Mouse (Mus musculus) heart, embryonic 14.5 days (tissue): ENCODE results near the gene Mrvi1. TPM values are rescaled to one million over a fixed set of nuclear protein-coding genes. Genes with fewer than 3 reads are reported as not detected.

ENCODE experiments used
- ATAC-seq: fragments of 200-750 bp; cut with Nextera tagmentation; 2 replicates; pipeline ENCODE4 v1.8.0; 2017; ENCODE audit warnings: low read depth, moderate TSS enrichment; ENCODE audit not compliant: insufficient number of reproducible peaks, insufficient read depth, low FRiP score
- H3K27ac ChIP-seq, 2 experiments: fragments of 200-500 bp in 1 of 2; fragments of 300-500 bp in 1 of 2; sonication (generic) in 1 of 2; replicated peaks in 1 of 2; 2 replicates each; pipeline ENCODE4 v1.5.1; 2012 to 2014; ENCODE audit warnings: low read depth in 2 of 2, low read length in 2 of 2, control low read depth in 1 of 2, mild to moderate bottlenecking in 1 of 2, mixed read lengths in 1 of 2; ENCODE audit not compliant: control insufficient read depth in 1 of 2, insufficient read depth in 1 of 2
- H3K27me3 ChIP-seq: fragments of 300-500 bp; sonication (generic); 2 replicates; pipeline ENCODE4 v1.6.1; 2014; ENCODE audit warnings: mild to moderate bottlenecking, low read length, control low read depth; ENCODE audit not compliant: control insufficient read depth, insufficient read depth
- H3K36me3 ChIP-seq: fragments of 300-500 bp; sonication (generic); 2 replicates; pipeline ENCODE4 v1.6.1; 2014; ENCODE audit warnings: mild to moderate bottlenecking, control low read depth, low read length, mixed read lengths; ENCODE audit not compliant: control insufficient read depth, insufficient read depth
- H3K4me1 ChIP-seq, 2 experiments: fragments of 200-500 bp in 1 of 2; fragments of 300-500 bp in 1 of 2; sonication (generic) in 1 of 2; 2 replicates each; pipeline ENCODE4 v1.6.1; 2012 to 2014; ENCODE audit warnings: low read length in 2 of 2, control low read depth in 1 of 2, mixed read lengths in 1 of 2; ENCODE audit not compliant: control insufficient read depth in 2 of 2, insufficient read depth in 2 of 2
- H3K4me2 ChIP-seq: fragments of 300-500 bp; sonication (generic); 2 replicates; pipeline ENCODE4 v1.6.1; 2014; ENCODE audit warnings: mild to moderate bottlenecking, low read length
- H3K4me3 ChIP-seq, 2 experiments: fragments of 200-500 bp in 1 of 2; fragments of 300-500 bp in 1 of 2; sonication (generic) in 1 of 2; 2 replicates each; pipeline ENCODE4 v1.5.1; 2012 to 2014; ENCODE audit warnings: low read length in 2 of 2, mild to moderate bottlenecking in 2 of 2, control low read depth in 1 of 2, low read depth in 1 of 2, moderate library complexity in 1 of 2; ENCODE audit not compliant: control insufficient read depth in 1 of 2, insufficient read depth in 1 of 2
- H3K9ac ChIP-seq: fragments of 300-500 bp; sonication (generic); 2 replicates; pipeline ENCODE4 v1.6.1; 2014; ENCODE audit warnings: mild to moderate bottlenecking, low read length
- H3K9me3 ChIP-seq: fragments of 300-500 bp; sonication (generic); 2 replicates; pipeline ENCODE4 v1.6.1; 2016; ENCODE audit warnings: low read length, control low read depth; ENCODE audit not compliant: control insufficient read depth
- WGBS: fragments of 180-500 bp; shearing (Covaris S2); extraction: QIAGEN DNeasy Blood & Tissue Kit; methylation state at CpG from one replicate; pipeline ENCODE4 v1.1.7; 2014; 5-methylcytosine and 5-hydroxymethylcytosine counted together
- polyA plus RNA-seq: library from polyadenylated mRNA; unstranded; fragments of >200 nt; fragmentation: Nextera tagmentation; extraction: Ambion mirVana; gene quantifications from 2 replicates; pipeline ENCODE4 v1.2.1, GENCODE M21; 2014

The Mrvi1 gene
- polyA plus RNA-seq, 1 experiment from 2014 or later, result 6.3 TPM

DNA sequence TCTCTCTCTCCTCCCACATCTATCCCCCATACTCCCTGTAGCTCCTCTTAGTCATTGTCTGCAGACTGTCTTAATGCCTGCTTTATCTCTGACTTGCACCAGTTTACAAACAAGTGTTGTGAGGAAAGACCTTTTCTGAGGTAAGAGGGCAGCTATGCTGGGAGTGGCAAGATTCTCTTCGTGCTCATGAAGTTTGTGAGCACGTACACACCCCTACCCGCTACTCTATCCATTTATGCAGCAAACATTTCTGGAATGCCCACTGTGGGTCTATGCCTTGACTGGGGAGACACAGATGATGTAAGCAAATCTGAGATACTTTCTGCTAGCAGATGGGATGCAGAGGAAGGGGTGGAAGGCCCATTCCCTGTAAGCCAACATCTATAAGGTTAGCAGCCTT is 48.9 kb downstream of the Mrvi1 start:
- Histone ChIP-seq H3K27ac (no peak overlapping the region), H3K4me2 (no peak overlapping the region), H3K27me3 (no peaks in the 10 kb centered on the region), H3K9me3 (no peaks in the 10 kb centered on the region), H3K36me3 (no peaks in the 10 kb centered on the region), H3K4me1 (no peaks in the 10 kb centered on the region), H3K4me3 (no peak overlapping the region), H3K9ac (no peak overlapping the region)
- 53% methylated on average over 3 of the region's 3 CpGs for WGBS
- no peak for ATAC-seq

DNA sequence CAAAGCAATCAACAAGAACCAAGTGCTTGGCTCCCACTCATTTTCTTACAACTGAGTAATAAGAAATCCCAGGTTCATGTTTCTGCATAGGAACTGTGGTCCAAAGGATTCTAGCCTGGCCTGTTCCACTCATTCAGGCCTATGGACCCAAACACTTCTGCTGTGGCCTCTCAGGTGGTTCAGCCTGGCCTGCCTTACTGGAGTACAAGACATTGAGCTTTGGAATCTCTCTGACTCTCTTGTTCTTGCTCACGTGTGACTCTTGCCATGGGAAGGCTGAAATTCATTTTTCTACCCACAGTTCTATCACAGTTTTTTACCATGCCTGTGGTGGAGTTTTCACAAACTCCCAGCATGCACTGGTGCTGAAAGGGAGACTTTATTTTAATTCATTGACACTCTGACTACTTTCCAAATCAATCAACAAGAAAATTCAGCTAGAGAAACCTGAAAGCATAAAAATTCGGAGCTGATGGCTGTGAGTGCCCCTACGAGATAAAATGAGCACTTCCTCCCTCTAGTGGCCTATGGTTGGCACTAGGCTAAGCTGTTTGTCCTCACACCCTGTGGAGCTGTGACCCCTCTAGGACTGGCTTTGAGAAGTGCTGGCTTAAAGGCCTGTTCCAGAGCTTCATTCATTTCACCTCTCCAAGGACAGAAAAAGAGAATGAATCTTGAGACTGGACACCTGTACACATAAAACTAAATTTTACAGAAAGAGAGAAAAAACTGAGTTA is 52.0 kb downstream of the Mrvi1 start:
- Histone ChIP-seq H3K9ac (no peak overlapping the region), H3K27me3 (no peaks in the 10 kb centered on the region), H3K4me3 (no peak overlapping the region), H3K36me3 (no peaks in the 10 kb centered on the region), H3K9me3 (no peaks in the 10 kb centered on the region), H3K4me1 (no peaks in the 10 kb centered on the region), H3K27ac (no peak overlapping the region), H3K4me2 (no peak overlapping the region)
- 23% methylated on average over 3 of the region's 3 CpGs for WGBS
- no peak for ATAC-seq

DNA sequence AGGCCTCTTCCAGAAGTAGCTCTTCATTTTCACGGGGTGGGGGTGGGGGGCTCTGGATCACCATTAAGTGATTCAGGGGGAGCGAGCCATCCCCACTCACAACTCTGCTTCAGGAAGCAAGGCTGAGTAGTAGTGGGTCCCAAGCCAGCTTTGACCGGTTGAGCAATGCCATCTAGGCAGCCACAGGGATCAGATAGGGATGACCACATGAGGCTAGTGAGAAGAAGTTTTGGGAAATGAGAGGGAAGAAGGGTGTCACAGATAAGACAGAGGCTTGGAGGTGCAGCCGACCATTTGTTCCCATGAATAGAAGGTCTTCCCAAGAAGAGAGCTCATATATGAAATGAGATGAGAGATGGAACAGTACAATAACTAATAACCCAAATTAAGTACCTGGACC is 55.7 kb downstream of the Mrvi1 start:
- Histone ChIP-seq H3K4me2 (no peak overlapping the region), H3K27ac (no peak overlapping the region)
- WGBS, result 70% methylated on average over 4 of the region's 4 CpGs

DNA sequence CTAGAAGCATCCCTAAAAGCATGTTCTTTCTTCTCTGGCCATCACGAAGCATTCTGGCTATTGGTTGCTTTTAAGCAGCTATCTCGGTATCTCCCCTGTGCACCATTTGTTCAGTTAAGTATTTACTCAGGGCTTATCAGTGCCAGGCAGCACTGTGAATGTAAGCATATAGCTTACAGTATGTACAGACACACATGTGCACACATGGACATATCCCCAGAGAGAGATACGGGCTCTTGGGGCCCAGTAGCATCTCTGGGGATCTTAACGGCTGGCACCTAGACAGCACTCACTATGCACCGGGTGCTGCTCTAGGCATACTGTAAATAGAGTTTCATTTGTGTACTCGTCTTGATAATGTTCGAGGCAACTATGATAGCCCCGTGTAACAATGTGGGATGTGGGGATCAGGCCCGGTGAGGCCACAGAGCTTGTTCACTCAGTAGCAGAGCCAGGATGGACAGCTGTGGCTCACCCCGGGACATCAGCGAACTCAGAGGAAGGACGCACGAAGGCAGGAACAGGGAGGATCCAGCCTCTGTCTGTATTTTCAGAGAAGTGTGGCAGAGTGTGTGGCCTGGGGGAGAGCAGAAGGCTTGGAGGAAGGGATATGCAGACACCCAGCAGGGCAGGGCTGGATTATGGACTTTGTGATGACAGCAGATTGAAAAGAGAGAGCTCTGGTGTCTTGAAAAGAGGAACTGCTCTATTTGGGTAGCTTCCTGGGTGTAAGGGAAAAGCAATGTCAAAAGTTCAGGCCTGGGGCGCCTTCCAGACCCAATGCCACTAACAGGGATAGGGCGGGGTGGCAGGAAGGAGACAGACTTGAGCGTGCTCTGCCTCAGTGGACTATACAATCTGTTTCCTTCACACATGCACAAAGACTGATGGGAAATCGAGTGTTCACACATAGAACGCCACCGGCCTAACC is 61.7 kb downstream of the Mrvi1 start:
- Histone ChIP-seq H3K4me2 (no peak overlapping the region), H3K9me3 (no peaks in the 10 kb centered on the region), H3K4me1 (peaks cover 0 to 2% of the 10 kb centered on the region in 2 experiments; a peak in 2 of 4 replicates), H3K27me3 (no peaks in the 10 kb centered on the region), H3K9ac (no peak overlapping the region), H3K36me3 (no peaks in the 10 kb centered on the region), H3K4me3 (no peak overlapping the region), H3K27ac (no peak overlapping the region)
- WGBS, result 60% methylated on average over 19 of the region's 19 CpGs
- no peak for ATAC-seq

More for the DNA sequence above, 55.7 kb downstream of the Mrvi1 start:
- no peaks in the 10 kb centered on the region for H3K9me3 ChIP-seq
- H3K4me3 ChIP-seq, result no peak overlapping the region
- no peaks in the 10 kb centered on the region for H3K27me3 ChIP-seq
- H3K4me1 ChIP-seq, result no peaks in the 10 kb centered on the region
- no peaks in the 10 kb centered on the region for H3K36me3 ChIP-seq
- no peak for ATAC-seq
- no peak overlapping the region for H3K9ac ChIP-seq

DNA sequence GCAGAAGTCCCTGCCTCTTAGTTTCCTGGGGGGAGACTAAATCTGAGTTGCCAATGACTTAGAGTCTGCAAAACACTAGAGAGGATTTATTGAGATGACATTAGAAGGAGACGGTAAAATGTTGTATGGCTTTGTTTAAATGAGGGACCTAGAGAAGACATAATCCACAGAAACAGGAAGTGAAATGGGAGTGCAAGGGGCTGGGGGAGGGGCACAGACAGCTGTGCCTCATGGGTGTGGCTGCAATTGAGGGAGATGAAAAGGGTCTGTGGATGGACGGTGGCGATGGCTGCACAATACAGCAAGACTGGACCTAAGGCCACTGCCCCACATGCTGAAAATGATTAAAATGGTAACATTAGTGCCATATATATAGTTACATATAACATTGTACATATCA is 62.5 kb downstream of the Mrvi1 start:
- peaks cover 0 to 2% of the 10 kb centered on the region in 2 experiments; a peak in 2 of 4 replicates for H3K4me1 ChIP-seq
- no peak overlapping the region for H3K27ac ChIP-seq
- WGBS, result 53% methylated on average over 3 of the region's 3 CpGs
- no peaks in the 10 kb centered on the region for H3K36me3 ChIP-seq
- no peaks in the 10 kb centered on the region for H3K9me3 ChIP-seq
- no peak for ATAC-seq
- H3K4me3 ChIP-seq, result no peak overlapping the region
- no peaks in the 10 kb centered on the region for H3K27me3 ChIP-seq
- H3K4me2 ChIP-seq, result no peak overlapping the region
- no peak overlapping the region for H3K9ac ChIP-seq

DNA sequence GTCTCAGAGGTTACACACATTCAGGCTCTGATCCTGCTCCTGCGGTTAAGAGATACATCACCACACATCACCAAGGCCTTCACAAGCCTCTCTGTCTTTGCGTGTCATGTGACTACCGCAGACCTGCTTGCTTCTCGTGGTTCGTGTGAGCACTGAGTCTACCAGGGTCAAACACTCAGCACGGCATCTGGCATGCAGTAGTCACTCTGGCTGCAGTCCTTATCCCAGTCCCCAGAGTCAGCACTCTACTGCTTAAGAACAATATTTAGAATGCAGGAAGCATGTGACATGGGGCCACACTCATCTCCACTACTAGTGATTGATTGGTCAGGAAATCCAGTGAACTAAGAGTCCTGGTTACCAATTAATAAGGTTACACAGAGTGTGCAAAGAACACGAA is 66.3 kb downstream of the Mrvi1 start:
- H3K9me3 ChIP-seq, result no peaks in the 10 kb centered on the region
- H3K27me3 ChIP-seq, result no peaks in the 10 kb centered on the region
- H3K36me3 ChIP-seq, result no peaks in the 10 kb centered on the region
- H3K4me3 ChIP-seq, result no peak overlapping the region
- H3K27ac ChIP-seq, result no peak overlapping the region
- H3K9ac ChIP-seq, result no peak overlapping the region
- WGBS, result 58% methylated on average over 7 of the region's 7 CpGs
- no peak overlapping the region for H3K4me2 ChIP-seq
- H3K4me1 ChIP-seq, result peaks cover 0 to 3% of the 10 kb centered on the region in 2 experiments; a peak in 2 of 4 replicates
- no peak for ATAC-seq

DNA sequence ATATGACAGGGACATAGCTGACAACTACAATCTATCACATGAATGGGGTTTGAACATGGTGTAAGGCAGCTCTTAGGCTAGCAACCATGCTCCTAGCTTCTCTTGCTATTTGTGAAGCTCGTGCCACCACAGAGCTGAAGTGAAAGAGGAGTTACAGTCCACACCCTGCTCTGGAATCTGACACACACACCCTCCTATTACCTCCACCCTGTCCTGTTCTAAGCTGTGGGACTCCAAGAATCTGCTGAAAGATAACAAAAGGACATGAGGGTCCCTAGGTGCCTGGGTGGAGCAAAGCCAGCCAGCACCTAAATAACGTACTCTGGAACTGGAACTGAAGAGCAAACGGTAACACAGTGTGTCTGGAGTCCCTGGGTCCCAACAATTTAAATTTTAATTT is 67.7 kb downstream of the Mrvi1 start:
- WGBS, result 37% methylated on average over 3 of the region's 3 CpGs
- no peak for ATAC-seq
- H3K27ac ChIP-seq, result no peak overlapping the region
- H3K9me3 ChIP-seq, result no peaks in the 10 kb centered on the region
- peaks cover 0 to 2% of the 10 kb centered on the region in 2 experiments; a peak in 1 of 4 replicates for H3K4me1 ChIP-seq
- no peak overlapping the region for H3K4me3 ChIP-seq
- no peak overlapping the region for H3K4me2 ChIP-seq
- H3K27me3 ChIP-seq, result no peaks in the 10 kb centered on the region
- H3K36me3 ChIP-seq, result no peaks in the 10 kb centered on the region
- no peak overlapping the region for H3K9ac ChIP-seq
